Mouse (Mus musculus) layer of hippocampus, adult 9-11 months (tissue): ENCODE data around the gene Psenen.

Source experiments
- DNase-seq: peaks from one replicate; pipeline ENCODE4 v3.0.0; 2022

Psenen gene

DNA sequence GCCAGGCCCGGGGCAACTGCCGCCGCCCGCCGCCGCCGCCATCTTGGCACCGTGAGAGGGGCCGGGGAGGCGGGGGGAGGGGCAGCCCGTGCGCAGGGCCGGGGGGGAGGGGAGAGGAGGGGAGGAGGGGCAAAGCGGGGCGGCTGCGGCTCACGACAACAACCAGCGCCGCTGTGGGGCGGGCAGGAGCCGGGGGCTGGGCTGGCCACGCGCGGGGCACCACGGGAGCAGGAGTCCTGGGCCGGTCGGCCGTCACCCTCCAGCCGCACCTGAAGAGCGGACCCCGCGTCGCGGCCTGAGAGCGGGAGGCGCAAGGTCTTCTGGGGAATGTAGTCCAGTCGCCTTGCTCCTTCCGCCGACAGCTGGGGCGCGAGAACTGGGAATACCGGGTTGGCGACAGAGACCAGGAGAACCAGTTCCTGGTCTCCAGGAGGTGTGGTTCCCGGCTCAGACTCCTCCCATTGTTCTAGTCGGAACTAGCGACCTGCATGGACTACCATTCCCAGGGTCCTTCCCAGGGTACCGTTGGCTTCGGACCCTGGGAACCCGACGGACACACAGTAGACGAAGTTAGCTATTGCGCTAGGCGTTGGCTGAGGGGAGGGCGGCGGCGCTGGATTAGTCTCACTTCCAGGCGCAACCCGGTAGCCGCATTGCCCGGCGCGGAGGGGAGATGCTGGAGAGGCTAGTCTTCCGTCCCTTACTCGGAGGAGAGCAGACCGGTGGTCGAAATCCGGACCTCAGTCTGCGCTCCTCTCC lies 25.4 kb upstream of the Psenen start, which contains the start of gene Kmt2b:
Gene Kmt2b (minus strand): TSS at position 51 of the 759 bp plus-strand sequence.
- DNase-seq, result peak; percentile 98

DNA sequence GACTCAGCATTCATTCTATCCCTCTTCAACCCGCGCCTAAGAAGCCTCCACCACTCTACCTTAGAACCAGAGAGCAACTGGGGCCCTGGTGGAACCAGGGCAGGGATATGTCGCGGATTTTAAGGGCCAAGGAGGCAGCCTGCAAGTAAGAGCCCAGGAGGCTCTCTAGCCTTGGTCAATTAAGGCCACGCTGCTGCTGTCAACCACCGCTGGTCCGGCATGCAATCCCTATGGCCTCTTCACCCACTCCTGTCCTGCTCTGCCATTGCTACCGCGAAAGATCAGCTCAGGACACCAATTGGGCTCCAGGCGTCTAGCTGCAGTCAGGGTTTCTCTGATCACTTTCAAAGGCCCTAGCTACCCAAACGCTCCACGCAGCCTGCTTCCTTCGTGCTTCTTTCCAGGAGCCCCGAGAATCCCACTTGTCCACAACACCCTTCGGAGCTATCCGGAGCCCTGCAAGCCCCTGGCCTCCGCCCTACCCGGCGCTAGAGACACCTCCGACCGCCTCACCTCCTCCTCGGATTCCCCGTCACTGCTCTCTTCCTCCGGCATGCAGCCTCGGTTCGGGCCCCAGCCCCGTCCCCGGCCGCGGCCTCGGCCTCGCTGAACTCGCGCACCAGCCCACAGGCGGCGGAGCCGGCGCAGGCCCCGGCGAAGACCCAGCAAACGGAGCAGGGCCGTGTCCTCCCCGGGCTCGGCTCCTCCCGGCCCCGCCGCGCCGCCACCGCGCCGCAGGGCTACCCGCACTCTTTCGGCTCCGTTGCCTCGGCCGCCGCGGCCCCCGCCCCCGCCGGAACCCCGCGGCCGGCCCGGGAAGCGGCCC lies 24.6 kb upstream of the Psenen start:
- no peak for DNase-seq

DNA sequence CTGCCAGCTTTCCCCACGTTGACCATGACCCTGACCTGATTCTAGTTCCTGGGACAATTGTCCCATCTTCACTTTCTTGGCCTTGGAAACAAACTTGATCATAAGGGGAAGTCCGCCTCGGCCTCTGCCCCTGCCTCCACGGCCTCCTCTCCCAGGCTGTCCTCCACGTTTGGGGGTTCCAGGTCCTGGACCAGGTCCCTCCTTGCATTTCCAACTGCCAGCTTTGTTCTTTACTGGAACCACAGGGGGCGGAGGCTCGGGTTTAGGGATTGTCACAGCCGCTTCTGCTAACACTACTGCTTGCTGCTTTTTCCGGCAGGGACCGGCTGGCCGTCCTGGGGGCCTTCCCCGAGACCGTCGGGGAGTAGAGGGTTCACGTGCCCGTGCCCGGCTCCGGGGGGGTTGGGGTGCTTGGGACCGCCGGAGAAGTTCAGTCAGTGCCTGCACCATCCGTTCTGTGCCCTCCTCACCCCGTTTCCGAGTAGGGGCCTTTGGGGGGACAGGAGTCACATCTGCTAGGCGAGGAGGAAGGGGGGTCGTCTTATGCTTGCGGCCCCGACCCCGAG lies 23.1 kb upstream of the Psenen start:
- DNase-seq, result no peak

DNA sequence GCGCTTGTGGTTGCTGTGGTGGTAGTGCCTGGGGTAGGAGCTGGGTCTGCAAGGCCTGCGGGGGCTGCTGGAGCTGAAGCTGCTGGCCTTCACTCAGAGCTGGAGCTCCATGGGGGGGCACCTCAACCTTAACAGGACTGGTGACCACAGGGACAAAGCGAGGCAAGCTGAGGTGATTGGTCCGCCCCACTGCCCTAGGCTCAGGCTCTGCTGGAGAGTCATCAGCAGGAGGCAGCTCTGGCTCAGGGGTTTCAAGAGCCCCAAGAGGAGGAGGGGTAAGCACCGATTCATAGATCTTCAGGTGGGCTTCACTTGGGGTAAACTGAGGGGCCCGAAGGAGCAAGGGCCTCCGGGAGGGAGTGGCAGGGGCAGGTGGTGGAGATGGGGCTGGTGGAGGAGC lies 21.7 kb upstream of the Psenen start:
- no peak for DNase-seq

DNA sequence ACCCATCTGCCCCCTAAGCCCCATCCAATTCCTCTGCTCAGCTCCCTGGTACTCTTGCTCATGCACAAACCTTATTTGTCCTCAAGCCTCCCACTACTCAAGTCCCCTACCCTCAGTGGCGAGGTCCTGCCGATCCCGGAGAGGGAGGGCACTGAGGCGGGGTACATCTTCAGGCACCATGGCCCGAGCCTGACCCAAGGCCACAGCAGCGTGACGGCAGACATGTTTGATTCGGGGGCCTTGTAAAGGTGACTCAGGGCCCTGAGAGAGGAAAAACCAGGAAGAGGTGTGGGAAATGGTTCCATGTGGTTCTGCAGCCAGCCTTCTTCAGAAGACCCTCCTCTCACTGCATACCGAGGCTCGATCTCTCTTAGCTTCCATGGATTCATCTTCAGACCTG lies 20.9 kb upstream of the Psenen start:
- no peak for DNase-seq

DNA sequence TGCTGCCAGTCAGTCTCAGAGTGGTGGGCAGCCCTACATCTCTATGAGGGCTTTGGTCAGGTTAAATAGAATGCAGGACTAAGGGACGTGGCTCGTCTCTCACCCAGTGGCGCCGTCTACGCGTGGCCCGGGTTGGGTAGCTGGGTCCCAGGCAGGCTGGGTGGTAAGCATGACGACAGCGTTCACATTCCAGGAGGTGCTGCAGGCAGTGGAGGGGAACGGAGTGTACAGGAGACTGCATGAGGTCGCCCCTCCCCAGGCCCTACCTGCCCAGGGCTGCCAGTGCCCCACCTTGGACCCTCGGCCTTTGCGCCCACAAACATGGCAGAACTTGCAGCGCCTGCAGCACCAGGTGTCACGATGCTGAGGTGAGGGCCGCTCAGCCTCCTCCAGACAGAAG lies 18.1 kb upstream of the Psenen start:
- no peak for DNase-seq

DNA sequence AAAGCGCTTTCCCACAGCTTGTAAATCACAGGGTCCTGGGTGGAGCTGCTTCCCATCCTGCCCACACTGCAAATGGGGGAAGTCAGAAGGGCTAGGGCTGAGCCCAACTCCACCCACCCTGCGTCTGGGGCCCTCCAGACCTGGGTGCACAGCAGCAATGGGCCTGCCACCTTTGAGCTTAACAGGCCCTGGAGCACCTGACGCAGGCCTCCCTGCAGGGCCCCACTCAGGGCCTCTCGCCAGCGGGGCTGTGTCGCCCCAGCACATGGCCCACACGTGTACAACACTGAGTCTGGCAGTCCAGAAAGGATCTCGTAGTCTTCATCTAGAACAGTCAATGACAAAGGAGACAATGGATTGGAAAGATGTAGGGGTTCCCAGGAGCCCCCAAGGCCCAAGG lies 16.5 kb upstream of the Psenen start:
- no peak for DNase-seq

DNA sequence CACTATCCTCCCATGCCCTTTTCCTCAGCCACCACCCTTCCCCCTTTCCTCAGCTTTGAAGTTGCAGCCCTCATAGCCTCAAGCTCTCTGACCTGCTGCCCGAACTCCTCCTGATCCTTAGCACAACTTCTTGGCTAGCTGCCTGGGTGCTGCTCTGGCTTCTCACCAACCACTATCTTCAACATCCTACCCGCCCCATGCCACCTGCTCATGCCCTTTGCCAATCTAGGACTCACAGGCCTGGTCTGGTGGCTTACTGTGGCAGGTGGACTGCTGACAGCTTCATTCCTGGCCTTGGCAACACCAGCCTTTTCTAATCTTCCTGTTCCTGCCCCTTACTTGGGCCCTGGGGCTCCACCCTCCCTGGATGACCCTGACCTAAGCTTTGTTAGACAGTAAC lies 9.5 kb upstream of the Psenen start:
- no peak for DNase-seq

DNA sequence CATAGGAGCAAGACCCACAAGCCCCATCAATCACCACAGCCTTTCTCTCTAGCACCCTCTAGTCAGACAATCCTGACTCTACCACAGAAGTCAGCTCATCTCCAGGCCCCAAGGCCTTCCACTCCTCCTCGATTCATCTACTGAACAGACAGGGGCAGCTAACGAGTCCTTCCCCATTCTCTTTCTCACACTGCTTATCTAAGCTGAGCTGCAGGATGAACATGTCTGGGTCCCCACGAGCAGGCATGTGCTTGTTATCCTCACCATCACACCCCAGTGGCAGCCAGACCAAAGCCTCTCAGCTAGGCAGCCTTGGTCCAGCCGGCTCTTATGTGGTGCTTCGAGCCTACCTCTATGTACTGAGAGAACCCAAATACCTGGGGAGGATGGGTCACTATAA lies 9.0 kb upstream of the Psenen start:
- no peak for DNase-seq

DNA sequence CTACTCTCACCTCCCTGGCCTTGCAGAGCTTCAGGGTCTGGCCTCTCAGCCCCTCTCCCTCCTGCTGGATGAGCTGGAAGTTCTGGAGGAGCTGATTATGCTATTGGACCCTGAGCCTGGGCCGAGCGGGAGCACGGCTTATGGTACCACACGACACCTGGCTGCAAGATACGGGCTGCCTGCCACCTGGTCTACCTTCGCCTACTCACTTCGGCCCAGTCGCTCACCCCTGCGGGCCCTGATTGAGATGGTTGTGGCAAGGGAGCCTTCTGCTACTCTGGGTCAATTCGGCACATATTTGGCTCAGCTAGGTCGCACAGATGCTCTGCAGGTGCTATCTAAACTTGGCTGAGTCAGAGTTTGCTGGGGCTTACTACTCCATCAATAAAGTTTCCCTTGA lies 4.1 kb upstream of the Psenen start:
- DNase-seq, result no peak

DNA sequence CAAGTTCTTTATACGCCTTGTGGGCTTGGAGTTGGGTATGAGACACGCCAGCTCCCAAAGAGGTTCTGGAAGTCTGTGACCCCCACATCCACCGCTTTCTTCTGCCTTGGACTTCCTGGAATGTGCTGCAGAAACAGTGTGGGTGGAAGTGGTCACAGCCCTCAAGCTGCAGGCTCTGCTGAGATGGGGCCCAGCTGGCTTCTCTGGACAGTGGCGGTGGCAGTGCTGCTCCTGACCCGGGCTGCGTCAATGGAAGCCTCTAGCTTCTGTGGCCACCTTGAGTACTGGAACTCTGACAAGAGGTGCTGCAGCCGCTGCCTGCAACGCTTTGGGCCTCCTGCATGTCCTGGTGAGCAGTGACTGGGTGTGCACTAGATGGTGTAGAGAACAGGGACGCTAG lies 2.6 kb upstream of the Psenen start:
- no peak for DNase-seq

DNA sequence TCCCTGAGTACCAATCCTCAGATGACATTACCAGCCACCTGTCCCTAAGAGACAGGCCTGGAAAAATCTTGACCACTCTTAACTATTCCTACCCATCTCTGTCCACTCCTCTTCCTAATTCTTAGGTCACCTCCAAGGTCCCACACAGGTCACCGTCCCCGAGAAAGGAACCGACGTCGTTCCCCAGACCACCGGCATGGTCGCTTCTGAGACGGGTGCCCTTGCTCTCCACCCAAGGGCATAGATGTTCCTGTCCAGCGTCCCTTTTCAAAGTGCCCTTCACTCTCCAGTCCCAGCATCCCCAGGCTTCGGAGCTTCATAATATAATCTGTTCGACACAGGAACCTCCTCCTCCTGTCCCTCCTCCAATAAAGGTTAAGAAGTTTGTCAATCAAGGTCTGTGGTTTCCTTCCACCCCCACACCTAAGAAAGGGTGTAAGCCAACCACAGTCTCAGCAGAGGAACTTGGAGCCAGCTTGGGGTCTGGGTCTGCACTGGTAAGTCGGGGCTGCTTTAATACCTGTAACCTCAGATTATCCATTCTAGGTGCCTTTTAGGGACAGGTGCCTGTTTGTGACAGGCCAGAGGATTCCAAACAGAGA lies 1.6 kb upstream of the Psenen start, which contains the start of gene Igflr1:
Gene Igflr1 (plus strand): TSS at position 458 of the 602 bp plus-strand sequence.
- DNase-seq, result no peak

DNA sequence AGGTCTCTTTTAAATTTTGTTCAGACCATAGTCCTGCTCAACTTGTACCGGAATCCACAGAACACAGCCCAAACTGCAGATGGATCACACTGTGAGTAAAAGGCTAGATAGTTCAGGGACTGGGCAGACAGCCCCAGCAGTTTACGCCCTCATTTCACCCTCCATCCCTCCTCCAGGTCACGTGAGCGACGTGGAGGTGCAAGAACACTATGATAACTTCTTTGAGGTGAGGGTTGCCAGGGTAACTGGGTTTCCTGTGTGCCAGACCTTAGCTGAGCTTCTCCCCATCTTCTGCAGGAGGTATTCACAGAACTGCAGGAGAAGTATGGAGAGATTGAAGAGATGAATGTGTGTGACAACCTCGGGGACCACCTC lies 466 bp upstream of the Psenen start:
- no peak for DNase-seq

DNA sequence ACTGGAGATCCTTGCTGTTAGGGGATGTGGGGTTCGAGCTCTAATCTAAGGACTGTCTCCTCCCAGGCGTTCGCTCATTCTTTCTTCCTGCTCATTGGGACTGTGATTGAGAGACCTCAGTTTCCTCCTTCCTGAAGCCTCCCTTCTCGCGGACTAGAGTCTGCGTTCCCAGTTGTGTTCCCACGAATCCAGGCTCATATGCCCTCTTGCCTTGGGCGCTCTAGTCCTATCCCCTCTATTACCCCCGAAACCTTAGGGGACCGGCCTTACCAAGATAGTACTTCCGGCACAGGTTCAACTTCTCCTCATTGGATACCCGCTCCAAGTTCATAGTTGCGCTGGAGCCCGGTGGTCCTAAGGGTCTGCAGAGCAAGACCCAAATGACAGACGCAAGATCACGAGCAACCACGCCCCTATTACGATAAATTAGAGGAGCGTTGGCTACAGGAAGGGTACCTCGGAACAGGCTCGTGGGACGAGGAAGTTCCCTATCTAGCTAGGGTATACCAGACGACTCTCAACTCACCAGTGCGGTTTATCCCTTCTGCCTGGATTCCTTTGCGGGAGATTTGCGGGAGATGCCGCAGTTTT lies 806 bp downstream of the Psenen start:
- DNase-seq, result no peak

DNA sequence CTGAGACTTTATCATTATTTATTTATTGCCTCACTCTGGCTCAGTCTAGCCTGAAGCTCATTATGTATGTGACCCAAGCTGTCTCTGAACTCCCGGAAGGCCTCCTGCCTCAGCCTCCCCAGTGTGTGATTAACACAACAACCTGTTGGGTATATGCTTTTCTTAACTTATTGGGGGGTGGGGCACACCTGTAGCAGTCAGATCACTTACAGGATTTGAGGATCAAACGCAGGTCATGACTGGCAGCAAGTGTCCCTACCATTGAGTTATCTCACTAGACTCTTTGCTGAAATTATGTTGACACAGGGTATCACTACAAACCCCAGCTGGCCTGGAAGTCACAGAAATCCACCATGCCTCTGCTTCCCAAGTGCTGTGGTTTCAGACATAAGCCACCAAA lies 3.1 kb downstream of the Psenen start:
- DNase-seq, result no peak

DNA sequence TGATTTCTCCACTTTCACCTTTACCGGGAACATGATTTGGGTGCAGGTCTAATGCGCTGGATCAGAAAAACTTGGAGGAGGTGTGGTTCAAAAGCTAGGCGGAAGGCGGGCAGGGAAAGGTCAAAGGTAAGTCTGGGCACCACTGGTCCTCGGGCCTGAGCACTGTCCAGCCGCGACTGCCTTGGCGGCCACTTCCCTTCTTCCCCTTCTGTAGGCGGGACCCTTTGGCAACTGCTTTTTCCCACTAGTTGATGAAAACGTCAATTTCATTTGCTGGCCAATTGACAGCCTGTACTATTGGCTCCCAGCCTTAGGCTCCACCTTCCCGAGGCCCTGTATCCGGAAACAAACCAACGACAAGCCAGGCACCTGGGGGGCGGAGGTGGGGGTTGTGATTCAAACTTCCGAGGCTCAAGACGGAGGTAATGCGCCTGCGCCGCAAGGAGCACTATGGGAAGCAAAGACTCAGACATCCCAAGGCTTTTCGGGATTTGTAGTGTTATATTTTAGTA lies 3.9 kb downstream of the Psenen start, which contains the start of gene Lin37:
Gene Lin37 (minus strand): TSS at position 396 of the 512 bp plus-strand sequence.
- DNase-seq, result peak; percentile 99

DNA sequence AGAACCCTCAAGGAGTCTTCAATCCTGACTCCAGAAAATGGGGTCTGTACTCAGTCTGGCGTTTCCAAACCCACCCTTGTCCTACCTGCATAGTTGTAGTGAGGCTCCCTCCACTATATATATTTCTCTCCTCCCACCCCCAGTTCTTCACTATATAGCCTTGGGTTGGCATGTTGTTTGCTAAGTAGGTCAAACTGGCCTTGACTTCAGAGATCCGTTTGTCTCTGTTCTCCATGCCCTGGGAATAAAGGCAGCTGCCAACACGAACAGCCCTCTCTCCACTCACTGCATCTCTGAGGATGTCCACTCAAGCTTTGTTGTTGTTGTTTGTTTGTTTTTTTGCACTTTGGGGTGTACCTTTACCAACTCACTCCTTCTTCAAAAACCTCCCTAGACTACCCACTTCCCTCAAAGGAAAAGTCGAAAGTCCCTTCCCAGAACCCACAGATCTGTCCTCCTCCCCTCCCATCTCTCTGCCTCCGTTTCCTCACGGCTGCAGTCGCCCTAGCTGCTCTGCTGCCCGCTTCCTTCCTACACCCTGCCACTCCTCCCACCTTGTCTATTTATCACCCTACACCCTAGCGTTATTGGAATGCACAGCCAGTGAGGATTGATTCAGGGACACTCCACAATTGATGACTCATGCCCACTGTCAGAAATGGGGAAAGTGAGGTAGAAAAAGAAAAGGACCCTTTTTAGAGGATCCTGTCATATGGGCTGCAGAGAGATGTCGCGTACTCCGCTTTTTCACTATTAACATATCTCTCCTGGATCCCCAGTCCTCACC lies 4.6 kb downstream of the Psenen start:
- DNase-seq, result no peak

DNA sequence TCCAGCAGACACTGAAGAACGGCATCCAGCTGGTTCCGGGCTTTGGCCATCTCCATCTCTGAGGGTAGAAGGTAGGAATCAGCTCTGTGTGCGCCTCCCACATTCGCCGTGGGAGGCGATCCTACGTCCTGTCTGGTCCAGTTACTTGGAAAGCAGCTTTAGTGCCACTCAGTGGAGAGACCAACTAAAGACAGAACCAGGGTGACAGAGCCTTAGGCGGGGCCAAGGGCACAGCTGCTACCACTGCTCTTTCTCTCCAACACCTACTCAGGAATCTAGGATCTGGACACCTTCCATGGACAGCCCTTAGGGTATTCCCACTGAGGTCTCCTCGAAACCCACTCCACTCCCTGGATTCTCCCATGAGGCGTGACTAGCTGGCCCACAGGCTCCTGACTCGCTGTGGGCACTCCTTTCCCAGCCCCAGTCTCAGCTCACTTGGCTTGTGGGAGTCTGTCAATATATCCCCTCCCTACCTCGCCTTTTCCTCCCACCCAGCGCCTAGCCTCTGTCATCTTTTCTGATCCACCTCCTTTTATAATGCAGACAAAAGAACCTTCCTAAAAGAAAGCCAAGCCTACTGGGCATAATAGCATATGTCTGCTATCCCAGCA lies 5.4 kb downstream of the Psenen start:
- no peak for DNase-seq

DNA sequence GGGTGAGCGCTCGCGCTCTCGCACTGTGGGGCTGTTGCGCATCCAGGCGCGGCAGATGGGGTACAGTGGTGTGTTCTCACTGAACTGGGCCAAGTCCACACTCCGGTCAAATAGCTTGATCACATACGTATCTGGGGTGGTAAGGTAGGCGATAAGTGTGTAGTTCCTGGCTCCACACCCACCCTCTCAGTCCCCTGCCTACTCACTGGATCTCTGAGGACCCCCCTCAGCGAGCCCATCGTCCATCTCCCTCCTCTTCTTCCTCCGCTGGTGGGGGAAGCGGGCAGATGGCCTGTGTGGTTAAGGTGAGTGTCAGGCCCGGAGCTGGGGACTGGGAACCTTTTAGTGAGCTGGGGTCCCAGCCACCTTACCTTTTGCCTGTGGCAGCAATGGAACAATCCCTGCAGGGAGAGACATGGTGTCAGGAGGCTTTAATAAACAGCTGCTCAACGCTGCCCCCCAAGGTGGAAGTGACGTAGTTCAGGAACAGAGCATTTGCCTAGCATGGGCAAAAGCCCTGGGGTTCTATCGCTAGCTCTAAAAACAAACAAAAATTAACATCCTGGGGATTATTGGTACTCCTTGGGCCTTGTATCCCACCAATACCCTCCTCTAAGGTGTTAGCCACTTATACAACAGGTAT lies 6.4 kb downstream of the Psenen start:
- no peak for DNase-seq

DNA sequence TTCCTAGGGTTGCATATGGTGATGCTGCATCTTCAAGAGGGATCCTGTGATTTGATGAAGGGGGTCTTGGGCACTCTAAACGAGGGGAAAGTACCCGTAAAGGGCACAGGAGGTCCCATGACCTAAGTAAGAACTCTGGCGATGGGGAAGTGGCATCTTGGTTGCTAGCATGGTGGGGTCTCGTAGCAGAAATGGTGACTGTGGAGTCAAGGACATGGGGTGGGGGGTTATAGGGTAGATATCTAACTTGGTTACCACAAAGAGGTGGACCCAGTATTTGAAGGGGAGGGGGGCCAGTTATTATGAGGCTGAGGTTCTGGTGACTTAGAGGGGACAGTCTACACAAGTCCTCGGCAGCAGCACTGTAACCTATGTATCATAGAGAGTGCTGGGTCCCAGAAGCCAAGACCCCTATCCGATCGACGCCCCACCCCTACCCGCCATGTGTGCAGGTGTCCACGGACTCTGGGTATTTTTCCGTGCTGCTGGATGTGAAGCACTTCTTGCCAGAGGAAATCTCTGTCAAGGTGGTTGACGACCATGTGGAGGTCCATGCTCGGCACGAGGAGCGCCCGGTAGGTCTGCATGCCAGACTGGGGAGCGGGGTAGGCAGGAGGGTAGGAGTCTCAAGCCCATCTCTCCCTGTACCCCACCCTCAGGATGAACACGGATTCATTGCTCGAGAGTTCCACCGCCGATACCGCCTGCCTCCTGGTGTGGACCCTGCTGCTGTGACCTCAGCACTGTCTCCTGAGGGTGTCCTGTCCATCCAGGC lies 9.4 kb downstream of the Psenen start:
- no peak for DNase-seq
